Mouse (Mus musculus): ENCODE data around the gene Epha6. TPM values are rescaled to one million over a fixed set of nuclear protein-coding genes. Genes with fewer than 3 reads are reported as not detected.

Gene Epha6
- polyA plus RNA-seq (2014; fragmentation: Illumina TruSeq; extraction: RNeasy Lipid Tissue Mini Kit (QIAGEN cat#74804); ENCODE audit: low read depth, low replicate concordance): not detected

GRCm38 (mm10) chr16:60605061-60605831, at the start of gene Epha6:
Epha6 (minus strand) TSS chr16:60605531.

GRCm38 (mm10) chr16:59639102-59639691, 966.1 kb downstream of the Epha6 start, which contains the start of gene Arl6:
Arl6 (minus strand) TSS chr16:59639391.

